In genomic region chr13:100594838-100595551, GRCm38 (mm10) we compare ENCODE assay signal across 22 mouse cellular contexts. TPM values are rescaled to one million over a fixed set of nuclear protein-coding genes. Genes with fewer than 3 reads are reported as not detected.
A peak's percentile ranks its signal among the peaks of the same experiment; 100 is the strongest.
DNase-seq lines count a peak whose midpoint lies in the region; ATAC-seq and TF ChIP-seq lines count a peak whose summit lies in the region.
"Had no signal": no experiment of that assay in that cellular context is flagged by ENCODE, and none has a peak within 500 bp of the region (broad histone marks: within the 10 kb centered on the region; RNA-seq: fewer than 3 reads in every experiment).

No protein-coding gene starts in this region.

- no peaks in the 10 kb centered on the region for H3K27me3 ChIP-seq in liver, adult 2 months (ENCODE audit: control insufficient read depth, insufficient read depth, low read length)
- no peaks in the 10 kb centered on the region for H3K27me3 ChIP-seq in intestine, embryonic 15.5 days (replicated peaks)
- no peaks in the 10 kb centered on the region for H3K27me3 ChIP-seq in stomach, postnatal 0 days (ENCODE audit: control insufficient read depth, insufficient read depth, low read length)
- H3K27me3 ChIP-seq: embryonic facial prominence, embryonic 12.5 days; hindbrain, embryonic 13.5 days; limb, embryonic 15.5 days; megakaryocyte, embryonic 14.5 days; midbrain, embryonic 13.5 days; neural tube, embryonic 13.5 days had no signal

- no peak for TF ChIP-seq CTCF in liver, adult 2 months (IDR thresholded peaks at IDR 0.05; ENCODE audit: low read depth, low read length)
- TF ChIP-seq CTCF in stomach, postnatal 0 days (IDR thresholded peaks at IDR 0.05; ENCODE audit: low read depth) = no peak

- peak overlapping the region; percentile 27 for H3K27ac ChIP-seq in liver, adult 2 months (replicated peaks; ENCODE audit: insufficient read depth, low read depth, low read length)
- H3K27ac ChIP-seq in intestine, embryonic 15.5 days = 0 out of 2 replicates have a peak overlapping the region, but pooled peaks have one; percentile 22
- no peak overlapping the region for H3K27ac ChIP-seq in stomach, postnatal 0 days (replicated peaks)
- H3K27ac ChIP-seq: embryonic facial prominence, embryonic 12.5 days had no signal

- no peak for TF ChIP-seq POLR2A in liver, adult 2 months (IDR thresholded peaks at IDR 0.05; ENCODE audit: extremely low read depth, insufficient read depth, low read length)

- no peak overlapping the region for H3K9ac ChIP-seq in liver, adult 2 months (ENCODE audit: low read depth, low read length)
- no peak overlapping the region for H3K9ac ChIP-seq in intestine, embryonic 15.5 days
- no peak overlapping the region for H3K9ac ChIP-seq in stomach, postnatal 0 days (ENCODE audit: low read length)
- H3K9ac ChIP-seq: embryonic facial prominence, embryonic 12.5 days; hindbrain, embryonic 13.5 days; limb, embryonic 15.5 days; lung, embryonic 14.5 days; midbrain, embryonic 13.5 days; neural tube, embryonic 13.5 days had no signal

- H3K4me1 ChIP-seq in liver, adult 2 months (ENCODE audit: control insufficient read depth, insufficient read depth, low read length) = no peaks in the 10 kb centered on the region
- no peaks in the 10 kb centered on the region for H3K4me1 ChIP-seq in intestine, embryonic 15.5 days (replicated peaks)
- H3K4me1 ChIP-seq in stomach, postnatal 0 days (replicated peaks; ENCODE audit: control insufficient read depth, insufficient read depth) = no peaks in the 10 kb centered on the region
- H3K4me1 ChIP-seq: embryonic facial prominence, embryonic 12.5 days; hindbrain, embryonic 13.5 days; limb, embryonic 15.5 days; megakaryocyte, embryonic 14.5 days; midbrain, embryonic 13.5 days; neural tube, embryonic 13.5 days had no signal

- peak; percentile 57 for DNase-seq in kidney, adult 11 months
- no peak for DNase-seq in kidney, postnatal 36 days
- no peak for DNase-seq in liver, adult 2 months (ENCODE audit: extremely low read depth, low read depth, low spot score)
- DNase-seq in liver (no peak), MN1 (ENCODE audit: low spot score) (no peak)
- no peak for DNase-seq in stomach, postnatal 0 days (ENCODE audit: low spot score)
- DNase-seq: adrenal gland, postnatal 10 days; cerebellum, adult 2 months; cerebellum, postnatal 25 days; left cerebral cortex, postnatal 4 days; right cerebral cortex, postnatal 4 days; thymus, postnatal 25 days had no signal

- no peaks in the 10 kb centered on the region for H3K9me3 ChIP-seq in intestine, embryonic 15.5 days
- H3K9me3 ChIP-seq in stomach, postnatal 0 days (ENCODE audit: control insufficient read depth, low read length) = no peaks in the 10 kb centered on the region
- H3K9me3 ChIP-seq: embryonic facial prominence, embryonic 12.5 days; hindbrain, embryonic 13.5 days; limb, embryonic 15.5 days; megakaryocyte, embryonic 14.5 days; midbrain, embryonic 13.5 days; neural tube, embryonic 13.5 days had no signal

- no peak overlapping the region for H3K4me3 ChIP-seq in liver, adult 2 months (ENCODE audit: insufficient read depth, low read depth, low read length)
- H3K4me3 ChIP-seq in intestine, embryonic 15.5 days (replicated peaks) = no peak overlapping the region
- H3K4me3 ChIP-seq in stomach, postnatal 0 days (ENCODE audit: low read depth, low read length) = no peak overlapping the region
- H3K4me3 ChIP-seq: embryonic facial prominence, embryonic 12.5 days; erythroblast, embryonic 14.5 days; hindbrain, embryonic 13.5 days; limb, embryonic 15.5 days; megakaryocyte, embryonic 14.5 days; midbrain, embryonic 13.5 days; neural tube, embryonic 13.5 days had no signal

- TF ChIP-seq EP300 in stomach, postnatal 0 days (optimal IDR thresholded peaks at IDR 0.05) = no peak

- H3K79me2 ChIP-seq in liver, adult 2 months (ENCODE audit: control insufficient read depth, insufficient read depth, low read length) = no peaks in the 10 kb centered on the region

- H3K36me3 ChIP-seq in liver, adult 2 months (ENCODE audit: control insufficient read depth, insufficient read depth, low read length) = peaks cover 7% of the 10 kb centered on the region; the same call in 1 of the 2 replicates
- H3K36me3 ChIP-seq in intestine, embryonic 15.5 days = no peaks in the 10 kb centered on the region
- no peaks in the 10 kb centered on the region for H3K36me3 ChIP-seq in stomach, postnatal 0 days (ENCODE audit: control insufficient read depth, insufficient read depth, low read length)
- H3K36me3 ChIP-seq: embryonic facial prominence, embryonic 12.5 days; hindbrain, embryonic 13.5 days; limb, embryonic 15.5 days; midbrain, embryonic 13.5 days; neural tube, embryonic 13.5 days had no signal

- peak; percentile 68 for ATAC-seq in intestine, embryonic 15.5 days
- ATAC-seq in stomach, postnatal 0 days (ENCODE audit: low FRiP score, low TSS enrichment) = peak; percentile 66

- no peak overlapping the region for H3K4me2 ChIP-seq in intestine, embryonic 15.5 days (replicated peaks)
- H3K4me2 ChIP-seq in stomach, postnatal 0 days (replicated peaks; ENCODE audit: low read depth) = no peak overlapping the region
- H3K4me2 ChIP-seq: hindbrain, embryonic 13.5 days; limb, embryonic 15.5 days had no signal

- 41% methylated on average over 5 of the region's 5 CpGs for WGBS in liver, adult 2 months
- 58% methylated on average over 5 of the region's 5 CpGs for WGBS in intestine, embryonic 15.5 days
- WGBS in stomach, postnatal 0 days = 70% methylated on average over 5 of the region's 5 CpGs

RNA-seq across cellular contexts. Expression of gene Marveld2, which starts 21.8 kb away (rescaled TPM):
- total RNA-seq in liver, adult 2 months (2014; rRNA removed) = 6.2 and 9.5 TPM in 2 replicates
- polyA plus RNA-seq in liver, adult 2 months (2012; rRNA removed) = 6.4 and 8.6 TPM in 2 replicates
- polyA plus RNA-seq in intestine, embryonic 15.5 days (2015; fragmentation: Nextera tagmentation; extraction: Ambion mirVana) = 27.3 and 27.4 TPM in 2 replicates
- polyA plus RNA-seq in stomach, postnatal 0 days (2015; fragmentation: Nextera tagmentation; extraction: Ambion mirVana) = 11.3 and 11.5 TPM in 2 replicates
- polyA plus RNA-seq: erythroblast, embryonic 14.5 days had no signal

RNA-seq across cellular contexts. Expression of gene Ocln, which starts 42.5 kb away (rescaled TPM):
- total RNA-seq in liver, adult 2 months (2014; rRNA removed) = 51.9 and 52.3 TPM in 2 replicates
- 6.1 and 7.3 TPM in 2 replicates for polyA plus RNA-seq in liver, adult 2 months (2012; rRNA removed)
- 86.9 and 89.1 TPM in 2 replicates for polyA plus RNA-seq in intestine, embryonic 15.5 days (2015; fragmentation: Nextera tagmentation; extraction: Ambion mirVana)
- 65.7 and 66.0 TPM in 2 replicates for polyA plus RNA-seq in stomach, postnatal 0 days (2015; fragmentation: Nextera tagmentation; extraction: Ambion mirVana)
- total RNA-seq: granulocyte monocyte progenitor cell, adult 5-6 weeks had no signal
- polyA plus RNA-seq: erythroblast, embryonic 14.5 days had no signal

RNA-seq across cellular contexts. Expression of gene Ak6, which starts 55.8 kb away (rescaled TPM):
- total RNA-seq in liver, adult 2 months (2014; rRNA removed) = 46.4 and 52.1 TPM in 2 replicates
- 20.3 and 20.9 TPM in 2 replicates for polyA plus RNA-seq in liver, adult 2 months (2012; rRNA removed)
- polyA plus RNA-seq in intestine, embryonic 15.5 days (2015; fragmentation: Nextera tagmentation; extraction: Ambion mirVana) = 258 and 271 TPM in 2 replicates
- 163 and 164 TPM in 2 replicates for polyA plus RNA-seq in stomach, postnatal 0 days (2015; fragmentation: Nextera tagmentation; extraction: Ambion mirVana)

RNA-seq across cellular contexts. Expression of gene Rad17, which starts 55.9 kb away (rescaled TPM):
- 10.1 and 12.5 TPM in 2 replicates for total RNA-seq in liver, adult 2 months (2014; rRNA removed)
- 1.8 and 2.5 TPM in 2 replicates for polyA plus RNA-seq in liver, adult 2 months (2012; rRNA removed)
- polyA plus RNA-seq in intestine, embryonic 15.5 days (2015; fragmentation: Nextera tagmentation; extraction: Ambion mirVana) = 17.1 and 19.3 TPM in 2 replicates
- 11.7 and 13.0 TPM in 2 replicates for polyA plus RNA-seq in stomach, postnatal 0 days (2015; fragmentation: Nextera tagmentation; extraction: Ambion mirVana)

RNA-seq across cellular contexts. Expression of gene Taf9, which starts 56.4 kb away (rescaled TPM):
- 2.1 and 2.5 TPM in 2 replicates for total RNA-seq in liver, adult 2 months (2014; rRNA removed)
- 0.67 and 0.76 TPM in 2 replicates for polyA plus RNA-seq in liver, adult 2 months (2012; rRNA removed)
- 5.7 and 9.1 TPM in 2 replicates for polyA plus RNA-seq in intestine, embryonic 15.5 days (2015; fragmentation: Nextera tagmentation; extraction: Ambion mirVana)
- 9.6 and 10.9 TPM in 2 replicates for polyA plus RNA-seq in stomach, postnatal 0 days (2015; fragmentation: Nextera tagmentation; extraction: Ambion mirVana)
